8 mouse cellular contexts compared by ENCODE assay signal in genomic region chr12:113156540-113156929, GRCm38 (mm10). TPM values are rescaled to one million over a fixed set of nuclear protein-coding genes. Genes with fewer than 3 reads are reported as not detected.
A peak's percentile ranks its signal among the peaks of the same experiment; 100 is the strongest.
DNase-seq lines count a peak whose midpoint lies in the region; ATAC-seq and TF ChIP-seq lines count a peak whose summit lies in the region.

No protein-coding gene starts in this region.

- H3K4me2 ChIP-seq in forebrain, embryonic 12.5 days: peak overlapping the region; percentile 91
- H3K4me2 ChIP-seq in liver, embryonic 15.5 days: peak overlapping the region; percentile 95

- peak overlapping the region; percentile 52 for H3K4me3 ChIP-seq in cerebellum, adult 2 months (replicated peaks; ENCODE audit: insufficient read depth, low read depth, low read length)
- peak overlapping the region; percentile 72 for H3K4me3 ChIP-seq in C2C12 (ENCODE audit: insufficient read depth, poor library complexity, severe bottlenecking)
- H3K4me3 ChIP-seq in forebrain, embryonic 12.5 days (replicated peaks): peak overlapping the region; percentile 67
- peak overlapping the region; percentile 82 for H3K4me3 ChIP-seq in liver, embryonic 15.5 days (replicated peaks)

- H3K36me3 ChIP-seq in C2C12 (ENCODE audit: control insufficient read depth, insufficient read depth): peaks cover 15% of the 10 kb centered on the region
- peaks cover 8% of the 10 kb centered on the region for H3K36me3 ChIP-seq in forebrain, embryonic 12.5 days (replicated peaks)
- peaks cover 9% of the 10 kb centered on the region; the same call in 1 of the 2 replicates for H3K36me3 ChIP-seq in liver, embryonic 15.5 days (replicated peaks)

- no peak for ATAC-seq in forebrain, embryonic 12.5 days (ENCODE audit: low FRiP score)
- peak; percentile 16; the same call in 1 of the 2 replicates for ATAC-seq in liver, embryonic 15.5 days (ENCODE audit: insufficient read depth)

- no peak for DNase-seq in cerebellum, adult 2 months
- DNase-seq in cerebellum, postnatal 4 days (ENCODE audit: low spot score in 2 of 2): no peak
- no peak for DNase-seq in B cell, adult 2 months
- DNase-seq in MN1 (ENCODE audit: low spot score): no peak
- no peak for DNase-seq in layer of hippocampus, postnatal 14 days (ENCODE audit: low spot score in 2 of 2)

- H3K79me2 ChIP-seq in C2C12 (ENCODE audit: control insufficient read depth, insufficient read depth): peaks cover 41% of the 10 kb centered on the region

- no peak for TF ChIP-seq CTCF in cerebellum, adult 2 months (IDR thresholded peaks at IDR 0.05; ENCODE audit: borderline replicate concordance, insufficient read depth, low read depth, low read length)
- no peak for TF ChIP-seq CTCF in C2C12 (IDR thresholded peaks at IDR 0.05; ENCODE audit: control insufficient read depth, insufficient read depth, insufficient read length)

- WGBS in cerebellum, adult 2 months: 1% methylated on average over 23 of the region's 23 CpGs
- WGBS in forebrain, embryonic 12.5 days: under 1% methylated on average over 23 of the region's 23 CpGs
- 1% methylated on average over 23 of the region's 23 CpGs for WGBS in liver, embryonic 15.5 days (ENCODE audit: insufficient replicate concordance)

- peak overlapping the region; percentile 72 for H3K9ac ChIP-seq in forebrain, embryonic 12.5 days
- peak overlapping the region; percentile 81 for H3K9ac ChIP-seq in liver, embryonic 15.5 days

- TF ChIP-seq POLR2A in cerebellum, adult 2 months (IDR thresholded peaks at IDR 0.05; ENCODE audit: borderline replicate concordance, insufficient read depth, low read length): no peak

- no peaks in the 10 kb centered on the region for H3K9me3 ChIP-seq in forebrain, embryonic 12.5 days
- no peaks in the 10 kb centered on the region for H3K9me3 ChIP-seq in liver, embryonic 15.5 days (replicated peaks)

- H3K27me3 ChIP-seq in cerebellum, adult 2 months (ENCODE audit: control insufficient read depth, insufficient read depth, low read length): 0 out of 2 replicates have a peak, but pooled peaks cover 2% of the 10 kb centered on the region
- H3K27me3 ChIP-seq in C2C12 (ENCODE audit: control insufficient read depth, insufficient read depth, insufficient read length): no peaks in the 10 kb centered on the region
- peaks cover 34% of the 10 kb centered on the region for H3K27me3 ChIP-seq in forebrain, embryonic 12.5 days
- H3K27me3 ChIP-seq in liver, embryonic 15.5 days: peaks cover 28% of the 10 kb centered on the region

- H3ac ChIP-seq in C2C12 (ENCODE audit: control insufficient read depth, insufficient read length, low read depth): peak overlapping the region; percentile 85

- H3K4me1 ChIP-seq in cerebellum, adult 2 months (ENCODE audit: control insufficient read depth, insufficient read depth, low read length): no peaks in the 10 kb centered on the region; the same call in 1 of the 2 replicates
- peaks cover 31% of the 10 kb centered on the region for H3K4me1 ChIP-seq in forebrain, embryonic 12.5 days
- H3K4me1 ChIP-seq in liver, embryonic 15.5 days (replicated peaks): peaks cover 44% of the 10 kb centered on the region

- H3K27ac ChIP-seq in cerebellum, adult 2 months (ENCODE audit: insufficient read depth, low read length): no peak overlapping the region
- H3K27ac ChIP-seq in forebrain, embryonic 12.5 days: peak overlapping the region; percentile 42; the same call in 1 of the 2 replicates
- H3K27ac ChIP-seq in liver, embryonic 15.5 days (replicated peaks): peak overlapping the region; percentile 76

- H3K79me3 ChIP-seq in C2C12 (ENCODE audit: low read depth): peaks cover 11% of the 10 kb centered on the region

TF ChIP-seq in C2C12, 6 proteins besides CTCF, POLR2A, EP300 and RAD21:
- TF ChIP-seq MAX (IDR thresholded peaks at IDR 0.05) (no peak), MYOD1 (IDR thresholded peaks at IDR 0.05; ENCODE audit: control insufficient read depth, insufficient read length, low read depth) (no peak), USF1 (IDR thresholded peaks at IDR 0.05; ENCODE audit: low read depth) (no peak), FOSL1 (IDR thresholded peaks at IDR 0.05; ENCODE audit: insufficient read depth, low read length, poor library complexity, severe bottlenecking) (no peak), CEBPB (IDR thresholded peaks at IDR 0.05; ENCODE audit: low read depth) (no peak), MYOG (IDR thresholded peaks at IDR 0.05; ENCODE audit: control insufficient read depth, extremely low read depth, insufficient read length) (no peak)

RNA-seq across cellular contexts. Expression of gene Tedc1, which starts 0.3 kb away (rescaled TPM):
- 1.1 and 1.6 TPM in 2 replicates for polyA plus RNA-seq in cerebellum, adult 2 months (2012; rRNA removed)
- 23.8 TPM for polyA plus RNA-seq in C2C12 (2012; fragmentation: generic; extraction: Trizol)
- polyA plus RNA-seq in forebrain, embryonic 12.5 days (2016; fragmentation: Nextera tagmentation; extraction: Ambion mirVana): 48.3 and 49.6 TPM in 2 replicates
- polyA plus RNA-seq in liver, embryonic 15.5 days (2015; fragmentation: Nextera tagmentation; extraction: Ambion mirVana): 11.3 and 11.5 TPM in 2 replicates
- 1 to 10 TPM; 2.3 to 2.7 TPM for total RNA-seq in layer of hippocampus, postnatal 14 days (2021)

RNA-seq across cellular contexts. Expression of gene Crip1, which starts 10.4 kb away (rescaled TPM):
- polyA plus RNA-seq in cerebellum, adult 2 months (2012; rRNA removed): 44.5 and 55.5 TPM in 2 replicates
- 1,644 TPM for polyA plus RNA-seq in C2C12 (2012; fragmentation: generic; extraction: Trizol)
- polyA plus RNA-seq in forebrain, embryonic 12.5 days (2016; fragmentation: Nextera tagmentation; extraction: Ambion mirVana): 48.5 and 62.0 TPM in 2 replicates
- polyA plus RNA-seq in liver, embryonic 15.5 days (2015; fragmentation: Nextera tagmentation; extraction: Ambion mirVana): 89.4 and 102 TPM in 2 replicates
- total RNA-seq in layer of hippocampus, postnatal 14 days (2021): 10 to 100 TPM in 1 of 2 experiments, 1 to 10 TPM in 1; 9.2 to 19.5 TPM

RNA-seq across cellular contexts. Expression of gene Crip2, which starts 16.5 kb away (rescaled TPM):
- 66.2 and 67.0 TPM in 2 replicates for polyA plus RNA-seq in cerebellum, adult 2 months (2012; rRNA removed)
- polyA plus RNA-seq in C2C12 (2012; fragmentation: generic; extraction: Trizol): 775 TPM
- polyA plus RNA-seq in forebrain, embryonic 12.5 days (2016; fragmentation: Nextera tagmentation; extraction: Ambion mirVana): 223 and 227 TPM in 2 replicates
- polyA plus RNA-seq in liver, embryonic 15.5 days (2015; fragmentation: Nextera tagmentation; extraction: Ambion mirVana): 45.1 and 51.5 TPM in 2 replicates
- 100 to 1,000 TPM; 118 TPM for total RNA-seq in layer of hippocampus, postnatal 14 days (2021)

RNA-seq across cellular contexts. Expression of gene Tmem121, which starts 29.2 kb away (rescaled TPM):
- 30.9 and 31.3 TPM in 2 replicates for polyA plus RNA-seq in cerebellum, adult 2 months (2012; rRNA removed)
- polyA plus RNA-seq in C2C12 (2012; fragmentation: generic; extraction: Trizol): 6.3 TPM
- 21.6 and 21.9 TPM in 2 replicates for polyA plus RNA-seq in forebrain, embryonic 12.5 days (2016; fragmentation: Nextera tagmentation; extraction: Ambion mirVana)
- 0.33 and 0.54 TPM in 2 replicates for polyA plus RNA-seq in liver, embryonic 15.5 days (2015; fragmentation: Nextera tagmentation; extraction: Ambion mirVana)
- total RNA-seq in layer of hippocampus, postnatal 14 days (2021): 10 to 100 TPM; 23.2 to 24.0 TPM

RNA-seq across cellular contexts. Expression of gene Mta1, which starts 58.5 kb away (rescaled TPM):
- 60.4 and 61.4 TPM in 2 replicates for polyA plus RNA-seq in cerebellum, adult 2 months (2012; rRNA removed)
- polyA plus RNA-seq in C2C12 (2012; fragmentation: generic; extraction: Trizol): 90.8 TPM
- 22.2 and 22.7 TPM in 2 replicates for polyA plus RNA-seq in forebrain, embryonic 12.5 days (2016; fragmentation: Nextera tagmentation; extraction: Ambion mirVana)
- 3.8 and 4.4 TPM in 2 replicates for polyA plus RNA-seq in liver, embryonic 15.5 days (2015; fragmentation: Nextera tagmentation; extraction: Ambion mirVana)
- 10 to 100 TPM; 84.2 to 85.2 TPM for total RNA-seq in layer of hippocampus, postnatal 14 days (2021)

Comparison
In these comparisons a context has a peak if more than half of its experiments do, and no peak if none do; other contexts are left out.
1. RNA of gene Crip1, which starts 10.4 kb away (polyA plus RNA-seq): 1,644 TPM in C2C12 (single experiment); 89.4 to 102 TPM in liver, embryonic 15.5 days, 48.5 to 62.0 TPM in forebrain, embryonic 12.5 days and 44.5 to 55.5 TPM in cerebellum, adult 2 months; every median in the first group is over 10 times any median in the second.
2. Peak in every context shown above with its lines, with median percentiles within 50 percentile points of each other: H3K4me3 ChIP-seq.